Mouse (Mus musculus): ENCODE measurements at regions not wholly inside any gene's neighbourhood (a gene's known extent, or its start where the extent isn't known, plus 50 kb on each side); places are given as distances from the start of the nearest gene placed in this dataset.

DNA sequence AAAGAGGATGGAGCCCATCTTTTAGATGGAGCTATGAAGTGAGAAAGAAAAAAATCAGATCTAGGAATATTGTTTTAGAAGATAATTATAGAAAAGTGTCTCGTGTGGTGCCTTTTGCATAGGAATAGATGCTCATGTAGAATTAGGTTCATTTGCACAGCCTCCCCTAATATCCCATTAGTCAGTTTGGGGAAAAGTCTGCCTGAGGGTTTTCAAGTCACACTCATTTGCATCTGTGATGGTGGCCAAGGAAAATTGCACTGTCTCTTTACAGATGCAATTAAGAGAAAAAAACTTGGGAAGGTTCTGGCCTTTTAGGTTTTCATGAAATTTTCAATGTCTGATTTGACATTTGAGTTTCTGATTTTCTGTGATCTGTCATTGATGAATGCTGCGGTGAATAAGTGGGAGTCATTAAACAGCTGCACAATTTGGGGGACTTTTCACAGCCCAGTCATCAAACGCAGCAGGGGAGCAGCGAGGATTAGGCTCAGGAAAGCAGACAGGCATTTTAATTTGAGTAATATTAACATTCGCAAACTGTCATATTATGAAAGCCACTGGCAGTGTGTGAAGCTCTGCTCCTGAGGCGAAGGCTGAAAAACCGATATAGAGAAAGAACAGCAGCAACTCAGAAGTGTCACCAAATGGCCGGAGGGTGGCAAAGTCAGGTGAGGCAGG lies 281.5 kb upstream of the Cxadr start:
- DNase-seq (ENCODE audit: low read depth, low spot score) = no peak

DNA sequence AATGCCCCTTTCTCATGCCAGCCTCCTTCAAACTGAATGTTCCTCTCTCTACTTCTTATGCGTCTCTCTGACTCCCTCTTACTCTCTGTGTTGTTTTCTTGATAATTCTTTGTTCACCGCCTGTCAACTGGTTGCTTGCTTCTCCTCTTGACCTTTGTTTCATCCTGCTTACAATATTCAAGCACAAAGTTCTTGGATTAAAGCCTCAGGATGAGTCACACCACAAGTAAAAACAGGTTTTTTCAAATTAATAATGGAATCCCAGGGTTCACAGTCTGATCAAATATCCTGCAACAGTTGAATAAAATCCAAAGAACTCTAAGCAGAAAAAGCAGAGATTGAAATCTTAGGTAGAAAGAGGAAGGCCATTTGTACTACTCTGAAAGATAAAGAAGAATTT lies 285.9 kb upstream of the Cxadr start:
- no peak for DNase-seq (ENCODE audit: low read depth, low spot score)

DNA sequence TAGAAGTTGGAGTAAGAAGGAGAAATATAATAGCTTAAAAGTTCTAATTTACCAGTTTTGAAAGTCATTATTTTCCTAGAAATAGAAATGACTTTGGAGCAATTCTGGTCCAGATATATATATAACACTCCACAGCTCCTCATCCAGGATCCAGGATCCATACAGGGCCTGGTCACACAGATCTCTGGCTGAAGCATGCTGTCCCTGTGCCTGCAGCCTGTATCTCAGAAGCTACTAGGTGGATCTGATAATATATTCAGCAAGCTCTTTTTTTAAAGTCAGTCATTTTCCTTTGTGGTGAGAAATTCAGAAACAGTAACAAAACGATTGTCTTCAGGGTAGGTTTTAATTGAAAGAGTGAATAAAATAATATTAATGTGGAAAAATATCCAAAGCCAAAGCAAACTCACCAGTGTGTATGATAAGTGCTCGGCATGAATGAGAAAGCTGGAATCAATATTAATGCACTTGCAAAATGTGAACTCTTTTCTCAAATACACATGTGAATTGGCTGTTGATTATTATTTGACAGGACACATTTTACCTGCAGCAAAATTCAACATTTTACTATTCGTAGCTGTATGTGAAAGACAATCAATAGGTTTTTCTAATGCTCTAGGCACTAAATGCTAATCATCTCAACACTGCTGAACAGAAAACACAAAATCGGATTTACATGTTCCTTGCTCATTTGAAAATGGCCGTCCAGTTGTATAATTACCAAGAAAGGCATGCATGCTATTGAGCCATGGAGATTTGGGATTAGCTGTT lies 288.1 kb upstream of the Cxadr start:
- DNase-seq (ENCODE audit: low read depth, low spot score) = no peak

DNA sequence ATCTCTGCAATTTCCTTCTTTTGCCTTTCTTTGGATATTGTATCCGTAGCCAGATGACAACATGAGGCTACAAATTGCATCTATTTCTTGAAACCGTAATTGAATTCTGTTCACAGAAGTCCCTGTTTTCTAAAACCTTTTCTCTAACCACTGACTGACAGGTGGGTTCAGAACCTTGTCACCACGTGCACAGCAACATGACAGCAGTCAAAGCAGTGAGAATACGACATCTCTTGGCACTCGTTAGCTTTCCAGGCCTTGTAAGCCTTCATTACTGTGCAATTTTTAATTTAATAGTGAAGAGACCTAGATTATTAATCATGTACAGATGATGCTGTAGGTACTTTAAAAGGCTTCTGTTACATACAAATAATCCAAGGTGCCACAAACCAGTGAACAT lies 297.3 kb upstream of the Cxadr start:
- DNase-seq (ENCODE audit: low read depth, low spot score) = no peak

DNA sequence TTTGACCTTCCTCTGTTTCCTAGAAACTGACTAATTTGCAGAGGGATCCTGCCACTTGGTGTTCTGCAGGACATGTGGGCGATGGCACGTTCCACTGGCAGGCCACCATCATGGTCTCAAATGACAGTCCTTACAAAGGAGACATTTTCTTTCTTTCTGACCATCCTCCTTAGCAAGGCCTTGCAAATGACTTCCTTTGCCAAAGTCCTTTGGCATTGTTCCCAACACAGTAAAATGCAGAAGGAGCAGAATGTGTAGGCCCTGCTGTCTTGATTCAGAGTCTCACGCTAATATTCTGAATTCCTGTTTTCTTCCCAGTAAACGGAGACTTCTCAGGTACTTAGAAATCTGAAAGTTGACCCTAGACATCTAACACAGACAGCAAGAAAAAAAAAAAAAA lies 308.3 kb upstream of the Cxadr start:
- DNase-seq (ENCODE audit: low read depth, low spot score) = no peak

DNA sequence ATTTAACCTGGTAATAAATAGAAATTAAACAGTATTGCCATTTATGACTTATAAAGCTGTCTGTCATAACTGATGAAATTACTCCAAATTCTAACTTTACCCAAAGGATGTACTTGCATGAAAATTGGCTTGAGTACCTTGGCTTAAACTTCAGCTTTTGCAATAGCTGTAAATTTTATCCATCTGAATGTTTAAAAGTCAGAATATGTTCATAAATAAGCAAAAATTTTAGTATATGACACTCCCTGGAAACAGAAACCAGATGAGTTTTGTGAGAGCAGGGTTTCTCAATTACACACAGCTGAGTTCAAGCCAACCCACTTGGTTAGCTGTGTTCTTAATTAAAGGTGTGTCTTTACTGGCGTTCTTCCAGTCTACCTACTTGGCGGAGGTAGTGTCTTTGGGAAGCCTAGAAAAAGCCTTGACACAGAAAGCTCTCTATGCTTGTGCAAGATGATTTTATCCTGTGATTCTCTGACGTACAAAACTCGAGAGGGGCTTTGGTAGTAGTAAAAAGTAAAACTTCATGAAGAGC lies 311.4 kb upstream of the Cxadr start:
- DNase-seq (ENCODE audit: low read depth, low spot score) = no peak

DNA sequence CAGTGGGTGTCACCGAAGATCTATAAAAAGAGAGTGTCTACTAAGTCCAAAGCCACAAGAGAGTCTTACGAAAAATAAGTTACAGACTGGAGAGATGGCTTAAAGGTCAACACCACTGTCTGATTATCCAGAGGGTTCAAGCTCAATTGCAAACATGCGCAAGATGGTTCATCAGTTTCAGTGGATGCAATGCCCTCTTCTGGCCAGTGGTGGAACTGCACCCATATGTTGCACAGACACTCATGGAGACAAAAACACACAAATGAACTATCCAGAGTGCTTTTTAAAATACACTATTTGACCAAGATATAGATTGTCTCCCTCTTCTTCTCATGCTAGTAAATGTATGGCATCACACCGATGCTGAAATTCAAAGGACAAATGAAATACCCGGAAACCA lies 312.1 kb upstream of the Cxadr start:
- no peak for DNase-seq (ENCODE audit: low read depth, low spot score)

DNA sequence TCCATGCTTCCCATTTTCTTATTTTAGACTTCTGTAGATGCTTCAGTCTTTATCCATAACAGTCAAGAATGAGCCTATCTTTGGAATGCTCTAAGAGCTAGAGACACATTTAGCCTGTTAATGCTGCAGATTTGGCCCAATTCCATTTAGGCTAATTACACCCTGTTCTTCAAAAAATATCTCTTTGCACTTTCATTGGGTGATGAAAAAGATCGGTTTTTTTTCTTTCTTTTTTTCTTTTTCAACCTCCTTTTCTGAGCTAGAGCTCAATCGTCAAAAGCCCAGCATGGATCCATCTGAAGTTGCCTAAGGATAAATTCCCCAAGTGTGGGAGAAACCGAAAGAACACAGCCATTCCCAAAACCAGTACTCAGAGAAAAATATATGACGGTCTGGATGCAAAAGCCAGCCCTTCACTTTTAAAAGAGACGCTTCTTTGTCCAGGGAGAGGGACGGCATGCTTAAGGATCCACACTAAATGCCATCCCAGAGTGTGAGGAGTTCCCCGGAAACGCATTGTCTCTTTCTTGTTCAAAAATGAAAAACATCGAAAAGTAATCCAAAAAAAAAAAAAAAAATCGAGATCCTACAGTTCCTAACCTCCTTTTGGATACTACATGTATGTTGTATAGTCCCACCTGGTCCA lies 314.3 kb upstream of the Cxadr start:
- DNase-seq (ENCODE audit: low read depth, low spot score) = no peak

DNA sequence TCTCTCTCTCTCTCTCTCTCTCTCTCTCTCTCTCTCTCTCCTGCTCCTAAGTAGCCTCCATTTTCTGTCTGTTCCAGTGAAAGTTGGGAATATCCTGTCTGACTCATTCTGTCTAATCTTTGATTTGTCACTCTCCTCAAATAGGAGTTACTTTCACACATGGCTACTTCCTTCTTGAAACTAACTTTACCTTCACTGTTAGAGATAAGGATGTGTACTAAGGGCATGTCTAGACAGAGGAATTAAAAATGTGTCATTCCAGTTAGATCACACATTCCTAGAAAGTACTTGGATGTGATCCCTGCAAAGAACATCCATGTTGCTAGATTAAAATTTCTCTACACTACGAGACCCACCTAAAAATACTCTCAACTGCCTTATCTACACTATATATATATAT lies 346.9 kb upstream of the Gm11146 start:
- DNase-seq (ENCODE audit: low read depth, low spot score) = no peak

DNA sequence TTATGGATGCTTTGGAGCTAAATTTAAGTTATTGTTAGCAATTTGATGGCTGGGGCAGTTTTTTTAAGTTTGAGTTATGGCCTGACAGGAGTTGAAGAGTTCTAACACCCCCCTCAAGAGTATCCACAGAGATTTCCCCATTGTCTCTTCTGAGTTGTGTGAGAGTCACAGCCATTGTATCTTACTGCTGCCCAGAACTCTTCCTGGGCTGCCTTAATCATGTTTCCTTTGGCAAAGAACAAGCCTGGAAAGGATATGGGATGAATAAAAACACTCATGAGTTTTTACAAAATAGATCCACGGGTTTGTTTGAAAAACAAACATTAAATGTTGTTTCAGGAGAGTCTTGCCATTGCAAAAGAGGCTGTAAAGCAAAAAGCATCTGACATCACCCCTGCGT lies 343.5 kb upstream of the Gm11146 start:
- no peak for DNase-seq (ENCODE audit: low read depth, low spot score)

DNA sequence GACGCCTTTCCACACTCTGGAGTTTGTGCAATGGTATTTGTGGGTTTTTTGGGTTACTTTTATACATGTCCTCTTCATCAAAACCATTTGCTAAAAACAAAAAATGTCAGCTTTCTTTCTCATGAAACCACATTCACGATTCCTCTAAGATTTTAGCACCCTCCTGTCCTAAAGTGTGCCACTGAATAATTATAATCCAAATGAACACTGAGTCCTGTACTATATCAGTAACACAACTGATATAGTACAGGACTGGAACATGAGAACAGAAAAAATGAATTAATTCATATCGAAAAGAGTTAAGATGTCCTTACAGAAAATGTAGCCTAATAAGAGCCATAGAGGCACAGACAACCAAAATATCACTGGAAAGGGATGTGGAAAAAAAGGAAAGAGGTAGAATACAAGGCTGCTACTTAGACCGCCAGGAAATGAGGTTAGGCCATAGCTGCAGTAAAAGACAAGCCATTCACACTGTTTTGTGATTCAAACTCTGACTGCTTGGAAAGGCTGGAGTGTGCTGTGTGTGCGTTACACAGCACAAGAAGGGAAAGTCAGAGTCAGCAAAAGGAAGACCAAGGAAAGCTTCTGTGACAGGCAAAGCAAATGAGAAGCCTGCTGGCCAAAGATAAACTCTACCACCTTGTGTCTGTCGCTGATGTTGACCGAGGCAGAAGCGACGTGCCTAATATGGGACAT lies 329.3 kb upstream of the Gm11146 start:
- DNase-seq (ENCODE audit: low read depth, low spot score) = no peak

DNA sequence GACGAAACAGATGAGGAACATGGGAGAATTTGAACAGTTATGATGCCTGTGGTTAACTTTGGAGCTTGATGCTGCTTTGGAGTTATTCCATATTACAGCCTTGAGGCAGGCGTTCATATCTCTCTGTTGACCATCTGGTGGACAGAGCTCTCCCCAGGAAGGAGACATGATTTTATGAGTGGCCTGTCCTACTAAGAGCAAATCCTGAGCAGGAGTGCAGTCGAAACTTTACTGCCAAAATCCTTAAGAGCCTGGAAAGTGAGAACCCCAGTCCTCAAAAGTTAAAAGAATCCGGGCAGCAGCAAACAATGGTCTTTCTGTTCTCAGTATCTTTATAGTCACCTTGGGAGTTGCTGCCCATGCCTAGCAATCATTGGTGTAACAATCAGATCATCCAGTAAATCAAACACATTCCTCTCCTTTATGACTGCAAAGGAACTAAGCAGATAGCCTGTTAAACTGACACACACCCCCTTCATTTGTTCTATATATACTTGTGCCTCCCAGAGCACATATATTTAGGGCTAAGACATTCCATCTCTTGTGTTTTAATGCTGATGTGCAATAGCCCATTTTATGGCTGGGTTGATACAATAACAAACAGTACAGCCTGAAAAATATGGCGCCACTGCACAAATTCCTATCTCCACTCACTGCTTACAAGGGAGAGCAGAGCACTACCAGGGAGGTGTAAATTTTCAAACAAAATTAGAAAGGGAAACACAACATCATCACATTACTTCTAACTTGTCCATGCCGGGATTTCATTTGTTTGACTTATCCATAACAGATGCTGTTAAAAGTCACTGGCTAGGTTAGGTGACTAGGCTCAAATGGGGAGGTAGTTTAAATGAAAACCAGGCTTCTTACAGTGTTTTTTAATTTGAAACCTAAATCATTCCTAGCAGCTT lies 312.5 kb upstream of the Gm11146 start:
- DNase-seq (ENCODE audit: low read depth, low spot score) = no peak

DNA sequence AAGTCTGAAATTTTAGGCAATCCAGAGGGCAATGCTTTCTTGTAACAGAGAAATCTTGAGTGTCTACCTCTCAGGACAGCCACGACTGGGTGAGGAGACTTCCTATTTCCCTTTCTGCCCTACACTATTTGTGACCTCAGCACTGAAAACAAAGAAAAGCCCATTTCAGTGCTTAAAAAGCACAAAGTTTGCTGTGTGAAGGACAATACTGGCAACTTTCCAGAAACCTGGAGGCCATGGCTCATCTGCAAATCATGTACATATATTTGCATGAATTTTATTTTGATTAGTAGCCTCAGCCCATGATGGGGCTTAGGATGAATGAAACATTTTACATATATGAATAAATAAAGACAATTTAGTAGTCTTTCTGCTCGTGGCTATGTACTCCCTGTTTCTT lies 292.4 kb upstream of the Gm11146 start:
- no peak for DNase-seq (ENCODE audit: low read depth, low spot score)

DNA sequence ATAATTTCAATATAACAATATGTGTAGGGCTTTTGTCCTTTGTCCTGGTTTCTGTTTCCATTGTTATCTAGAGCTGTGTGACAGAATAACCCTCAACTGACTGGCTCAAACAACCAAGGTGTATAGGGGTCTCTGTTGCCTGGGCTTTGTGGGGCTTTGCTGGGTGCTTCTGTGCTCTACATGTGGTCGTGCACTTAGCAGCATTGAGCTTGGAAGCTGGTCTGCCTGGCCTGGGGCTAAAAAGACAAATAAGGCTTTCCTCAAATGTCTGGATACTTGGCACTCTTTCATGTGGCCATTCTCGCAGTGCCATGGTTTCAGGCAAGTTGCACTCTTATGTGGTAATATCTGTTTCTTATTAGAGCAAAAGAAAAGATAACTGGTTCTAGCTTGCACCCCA lies 291.8 kb upstream of the Gm11146 start:
- DNase-seq (ENCODE audit: low read depth, low spot score) = no peak

DNA sequence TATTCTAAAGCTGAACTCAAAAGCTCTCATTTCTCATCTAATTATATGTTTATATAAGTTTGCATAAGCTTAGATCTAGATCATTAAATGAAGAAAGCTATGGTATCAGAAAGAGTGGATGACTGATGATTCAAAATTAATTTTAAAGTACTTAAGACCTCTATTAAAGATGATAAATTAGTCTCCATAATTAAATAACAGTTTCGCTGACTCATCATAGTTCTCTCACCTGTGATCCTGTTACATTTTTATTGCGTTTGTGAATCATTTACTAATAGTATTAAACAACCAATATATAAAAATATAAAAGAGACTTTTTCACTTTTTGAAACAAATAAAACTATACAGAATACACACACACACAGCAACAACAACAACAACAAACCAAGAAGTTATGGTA lies 290.8 kb upstream of the Gm11146 start:
- DNase-seq (ENCODE audit: low read depth, low spot score) = no peak

DNA sequence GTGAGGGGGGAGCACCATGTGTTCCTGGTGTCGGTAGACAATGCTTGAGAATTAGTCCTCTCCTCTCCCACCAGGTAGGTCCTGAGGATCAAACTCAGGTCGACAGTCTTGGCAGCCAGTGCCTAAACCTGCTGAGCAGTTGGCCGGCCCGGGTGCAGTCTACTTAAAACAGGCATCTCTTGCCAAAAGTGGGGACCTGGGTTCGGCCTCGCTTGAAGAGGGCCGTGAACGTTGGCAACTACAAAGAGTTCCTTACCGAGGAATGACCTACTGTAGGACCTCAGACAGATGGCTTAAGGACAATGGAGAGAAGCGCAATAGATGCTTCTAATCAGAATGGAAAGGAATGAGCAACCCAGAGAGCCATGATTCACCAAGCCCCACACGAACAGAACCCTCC lies 287.5 kb upstream of the Gm11146 start:
- no peak for DNase-seq (ENCODE audit: low read depth, low spot score)

DNA sequence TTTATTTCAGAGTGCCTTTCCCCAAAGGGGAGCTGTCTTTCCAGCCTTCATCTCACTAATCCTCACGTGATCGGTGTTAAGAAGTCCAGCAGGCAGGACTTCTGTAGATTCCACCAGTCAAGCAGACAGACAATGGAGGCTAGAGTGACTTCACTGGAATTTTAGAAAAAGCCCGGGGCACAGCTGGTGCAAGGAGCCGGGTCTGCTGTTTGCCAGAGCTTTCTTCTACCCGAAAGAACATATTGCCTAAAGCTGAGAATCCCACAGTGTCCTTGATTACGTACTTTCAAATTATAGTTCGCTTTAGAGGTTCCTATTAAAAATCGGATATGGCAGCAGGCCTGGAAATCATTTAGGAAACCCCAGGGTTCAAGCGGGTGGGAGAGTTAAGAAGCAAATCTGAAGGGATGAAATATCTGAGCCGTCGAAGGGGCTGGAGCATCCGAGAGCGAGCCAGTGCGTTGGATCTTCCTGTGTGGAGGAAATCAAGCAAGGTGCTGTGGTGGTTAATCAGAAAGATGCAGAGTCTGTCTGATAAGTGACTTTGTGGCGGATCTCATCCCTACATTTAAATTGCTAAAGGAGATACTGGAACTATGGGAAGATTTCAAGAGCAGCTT lies 283.3 kb upstream of the Gm11146 start:
- DNase-seq (ENCODE audit: low read depth, low spot score) = no peak

DNA sequence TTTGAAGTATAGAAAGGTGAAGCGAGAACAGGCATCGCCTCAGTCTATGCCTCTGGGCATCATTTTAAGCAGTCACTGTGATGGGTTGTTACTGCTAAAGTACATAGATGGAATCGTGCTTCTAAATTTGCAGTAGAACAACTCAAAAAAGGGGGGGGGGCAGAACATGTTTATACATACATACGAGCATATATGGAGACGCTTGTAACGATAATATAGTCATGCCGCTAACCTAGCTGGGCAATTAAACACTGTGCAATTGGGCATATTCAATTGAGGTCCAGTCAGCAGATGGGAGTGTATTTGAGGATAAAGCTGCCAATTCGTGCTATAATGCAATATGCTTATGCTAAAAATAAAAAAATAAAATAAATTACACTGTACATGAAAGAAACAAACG lies 282.6 kb upstream of the Gm11146 start:
- DNase-seq (ENCODE audit: low read depth, low spot score) = no peak

DNA sequence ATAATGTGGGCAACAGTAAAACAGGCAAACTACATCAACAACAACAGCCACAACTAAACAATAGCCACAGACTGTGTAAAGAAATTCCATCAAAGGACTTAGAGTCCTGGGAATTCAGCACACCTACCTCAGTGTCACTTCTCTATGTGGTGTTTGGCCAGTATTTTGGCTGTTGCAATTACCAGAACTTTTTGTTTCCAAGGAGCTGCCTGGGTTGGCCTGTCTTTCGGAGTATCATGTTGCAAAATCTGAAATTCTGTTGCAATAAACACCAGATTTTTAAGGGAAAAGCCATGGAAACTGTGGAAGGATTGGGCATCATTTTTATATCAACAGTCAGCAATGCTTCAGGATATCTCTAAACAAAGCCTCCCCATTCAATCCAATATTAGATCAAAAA lies 275.1 kb upstream of the Gm11146 start:
- DNase-seq (ENCODE audit: low read depth, low spot score) = no peak

DNA sequence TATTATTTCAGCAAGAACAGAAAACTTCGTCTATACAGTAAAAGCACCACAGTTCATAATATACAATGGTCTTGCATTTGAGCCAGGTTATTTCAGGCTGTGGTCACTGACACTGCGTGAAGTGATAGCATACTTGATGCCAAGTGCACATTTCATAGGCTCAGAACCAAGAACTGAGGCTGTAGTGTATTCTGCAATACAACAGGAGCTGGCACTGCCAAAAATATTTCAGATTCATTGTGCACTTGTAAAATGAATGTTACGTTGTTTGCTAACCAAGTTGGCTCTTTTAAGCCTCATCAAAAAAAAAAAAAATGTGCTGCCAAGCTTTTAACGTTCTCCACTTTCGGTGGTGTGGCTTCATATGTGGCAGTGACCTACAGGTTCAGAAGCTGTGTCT lies 261.4 kb upstream of the Gm11146 start:
- no peak for DNase-seq (ENCODE audit: low read depth, low spot score)

All from CD4-positive helper T cell, adult 2 months (primary cell).